Mouse (Mus musculus): ENCODE results near the gene Mamld1.

Mamld1 gene

GRCm38 (mm10) chrX:71141390-71141789 is 91.3 kb downstream of the Mamld1 start:
- DNase-seq = no peak

- no peak for DNase-seq
Observed at GRCm38 (mm10) chrX:71149441-71150050, 99.5 kb downstream of the Mamld1 start.

GRCm38 (mm10) chrX:71150551-71151001 is 100.5 kb downstream of the Mamld1 start:
- no peak for DNase-seq

- no peak for DNase-seq
Observed at GRCm38 (mm10) chrX:71181526-71181925, 131.5 kb downstream of the Mamld1 start.

GRCm38 (mm10) chrX:71183671-71184070 is 133.6 kb downstream of the Mamld1 start:
- no peak for DNase-seq

- no peak for DNase-seq
Observed at GRCm38 (mm10) chrX:71186396-71186795, 136.3 kb downstream of the Mamld1 start.

- DNase-seq = no peak
Observed at GRCm38 (mm10) chrX:71204776-71205175, 154.7 kb downstream of the Mamld1 start.
